Mouse (Mus musculus) heart, adult 2 months (tissue): ENCODE measurements around the gene Plch2. TPM values are rescaled to one million over a fixed set of nuclear protein-coding genes. Genes with fewer than 3 reads are reported as not detected.

Source experiments
- DNase-seq, 2 experiments: peaks; one replicate each; pipeline ENCODE4 v3.0.0; 2021
- H3K27ac ChIP-seq: fragments of 200-600 bp; 2 replicates; pipeline ENCODE4 v1.8.1; 2022
- H3K27me3 ChIP-seq: fragments of 200-500 bp; 2 replicates; pipeline ENCODE4 v1.6.1; 2012; ENCODE audit warnings: mild to moderate bottlenecking, low read length, inconsistent platforms, mixed read lengths; ENCODE audit not compliant: control insufficient read depth, insufficient read depth
- H3K36me3 ChIP-seq: fragments of 200-500 bp; 2 replicates; pipeline ENCODE4 v1.6.1; 2012; ENCODE audit warnings: low read length, inconsistent platforms; ENCODE audit not compliant: control insufficient read depth, insufficient read depth
- H3K4me1 ChIP-seq: fragments of 200-500 bp; 2 replicates; pipeline ENCODE4 v1.6.1; 2011; ENCODE audit warnings: low read length; ENCODE audit not compliant: control insufficient read depth, insufficient read depth
- H3K4me3 ChIP-seq: fragments of 200-600 bp; 2 replicates; pipeline ENCODE4 v1.8.1; 2022
- H3K79me2 ChIP-seq: fragments of 200-500 bp; replicated peaks from 2 replicates; pipeline ENCODE4 v1.6.1; 2012; ENCODE audit warnings: mild to moderate bottlenecking, inconsistent platforms, low read length, moderate library complexity, mixed read lengths; ENCODE audit not compliant: control insufficient read depth, insufficient read depth
- H3K9ac ChIP-seq: fragments of 200-500 bp; 2 replicates; pipeline ENCODE4 v1.6.1; 2012; ENCODE audit warnings: low read depth, mild to moderate bottlenecking, control low read depth, inconsistent platforms, low read length, mixed read lengths
- CTCF ChIP-seq: fragments of 200-600 bp; IDR thresholded peaks from 2 replicates; pipeline ENCODE4 v1.8.1; 2022; ENCODE audit warnings: antibody characterized with exemption, mild to moderate bottlenecking, moderate library complexity
- EP300 ChIP-seq: fragments of 200-500 bp; IDR thresholded peaks from 2 replicates; pipeline ENCODE4 v1.6.1; 2011; ENCODE audit warnings: low read depth, low read length, control low read depth; ENCODE audit not compliant: insufficient read depth
- POLR2A ChIP-seq: fragments of 200-500 bp; IDR thresholded peaks from 2 replicates; pipeline ENCODE4 v1.6.1; 2011; ENCODE audit warnings: mild to moderate bottlenecking, low read depth, low read length, control low read depth; ENCODE audit not compliant: insufficient read depth
- WGBS: fragments of 180-500 bp; shearing (Covaris S2); methylation state at CpG from one replicate; pipeline ENCODE4 v1.1.7; 2018; 5-methylcytosine and 5-hydroxymethylcytosine counted together
- intact Hi-C: fragments of 180-260 bp; cut with DNase I; formaldehyde crosslinking; loops from one replicate; pipeline ENCODE4 v1.15.1; 2025
- polyA plus RNA-seq: library from polyadenylated mRNA; depleted of rRNA; stranded (reverse); fragments of >200 nt; gene quantifications from 2 replicates; pipeline ENCODE4 v1.2.3, GENCODE M21; 2012; rRNA removed
- total RNA-seq, 2 experiments: library from RNA; stranded (reverse); gene quantifications; 2 replicates each; pipeline ENCODE4 v1.2.3; 2021

The Plch2 gene
- total and polyA plus RNA-seq, 3 experiments, result 1.1 TPM; not detected in 2

DNA sequence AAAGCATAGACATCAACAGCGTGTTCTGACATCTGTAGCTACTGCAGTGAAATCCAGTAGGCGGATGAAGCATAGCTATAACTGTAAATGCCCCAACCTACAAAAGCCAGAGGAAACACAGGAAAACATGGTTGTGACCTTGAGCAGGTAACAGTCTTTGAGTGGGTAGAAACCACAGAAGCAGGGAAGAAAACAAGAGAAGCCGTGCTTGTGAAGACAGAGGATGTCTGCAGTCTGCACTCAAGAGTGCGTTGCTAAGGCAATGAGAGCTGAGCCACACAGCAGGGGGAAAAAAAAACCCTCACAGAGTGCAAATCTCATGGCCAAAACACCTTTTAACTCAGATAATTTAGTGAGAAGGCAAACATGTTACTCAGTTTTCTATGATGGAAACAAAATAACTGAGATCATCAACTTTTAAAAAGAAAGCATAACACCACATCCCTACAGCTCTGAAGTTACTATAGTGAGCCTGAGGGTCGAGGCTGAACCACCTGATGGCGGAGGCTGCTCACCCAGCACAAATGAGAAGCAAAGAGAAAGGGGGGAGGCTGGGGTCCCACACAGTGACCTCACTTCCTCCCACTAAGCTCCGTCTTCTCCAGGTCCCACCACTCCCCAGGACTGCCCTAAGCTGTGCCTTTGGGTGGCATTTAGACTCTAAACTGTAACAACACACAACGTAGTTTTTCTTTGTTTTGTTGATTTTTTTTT, 119.9 kb downstream of the Plch2 start:
- Histone ChIP-seq H3K79me2 (no peaks in the 10 kb centered on the region), H3K27ac (no peak overlapping the region), H3K4me3 (no peak overlapping the region), H3K36me3 (no peaks in the 10 kb centered on the region), H3K4me1 (0 out of 2 replicates have a peak, but pooled peaks cover 2% of the 10 kb centered on the region), H3K27me3 (no peaks in the 10 kb centered on the region), H3K9ac (no peak overlapping the region)
- WGBS, result 66% methylated on average over 8 of the region's 8 CpGs
- intact Hi-C loops, result no loop called here
- TF ChIP-seq EP300 (no peak), POLR2A (no peak), CTCF (no peak)
- no peak for DNase-seq

- Histone ChIP-seq H3K36me3 (no peaks in the 10 kb centered on the region), H3K27ac (no peak overlapping the region), H3K9ac (no peak overlapping the region), H3K4me3 (no peak overlapping the region), H3K4me1 (0 out of 2 replicates have a peak, but pooled peaks cover 2% of the 10 kb centered on the region), H3K79me2 (no peaks in the 10 kb centered on the region), H3K27me3 (no peaks in the 10 kb centered on the region)
- WGBS, result 86% methylated on average over 7 of the region's 7 CpGs
- intact Hi-C loops, result no loop called here
- TF ChIP-seq POLR2A (no peak), CTCF (no peak), EP300 (no peak)
- DNase-seq, result no peak
These were observed 120.8 kb downstream of the Plch2 start for GRCm38 (mm10) chr4:154935788-154936187.

DNA sequence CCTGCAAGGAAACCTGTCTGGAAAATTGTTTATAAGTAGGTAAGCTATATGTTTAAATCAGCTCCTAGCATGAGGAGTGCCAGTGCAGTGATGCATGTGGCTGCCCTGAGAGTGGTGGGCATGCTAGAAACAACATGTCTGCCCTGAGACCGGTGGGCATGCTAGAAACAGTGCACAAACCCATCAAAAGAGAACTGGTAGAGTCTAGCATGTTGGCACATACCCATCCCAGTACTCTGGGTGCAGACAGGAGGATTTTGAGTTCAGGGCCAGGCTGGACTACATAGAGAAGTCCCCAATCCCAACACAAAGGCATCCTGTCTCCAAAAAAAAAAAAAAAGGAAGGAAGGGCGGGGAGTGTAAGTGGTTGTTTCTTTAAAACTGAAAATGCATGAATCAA, 121.8 kb downstream of the Plch2 start:
- TF ChIP-seq EP300 (no peak), POLR2A (no peak), CTCF (no peak)
- no peak for DNase-seq
- Histone ChIP-seq H3K79me2 (no peaks in the 10 kb centered on the region), H3K4me1 (peaks cover 2% of the 10 kb centered on the region; the same call in 1 of the 2 replicates), H3K27ac (no peak overlapping the region), H3K36me3 (no peaks in the 10 kb centered on the region), H3K9ac (no peak overlapping the region), H3K27me3 (no peaks in the 10 kb centered on the region), H3K4me3 (no peak overlapping the region)
- intact Hi-C loops, result no loop called here
- WGBS, result 82% methylated on average over 2 of the region's 2 CpGs

- Histone ChIP-seq H3K36me3 (no peaks in the 10 kb centered on the region), H3K4me1 (peaks cover 9% of the 10 kb centered on the region), H3K9ac (no peak overlapping the region), H3K4me3 (no peak overlapping the region), H3K79me2 (no peaks in the 10 kb centered on the region), H3K27me3 (no peaks in the 10 kb centered on the region), H3K27ac (no peak overlapping the region)
- no peak for DNase-seq
- intact Hi-C loops, result no loop called here
- 47% methylated on average over 13 of the region's 13 CpGs for WGBS
- TF ChIP-seq EP300 (no peak), POLR2A (no peak), CTCF (no peak)
These were observed 123.2 kb downstream of the Plch2 start for GRCm38 (mm10) chr4:154933306-154933907.

Other genes with a start within 250 kb of the Plch2 start
- gene Ttc34, start 219.3 kb downstream of the Plch2 start, total RNA-seq, result under 1 TPM; 0.09 to 0.10 TPM
- gene Ttc34, start 219.3 kb downstream of the Plch2 start, polyA plus RNA-seq, result 0.12 and 0.31 TPM in 2 replicates
- not detected for gene Mmel1, start 187.2 kb downstream of the Plch2 start, total RNA-seq
- 0.16 TPM in 1 of 2 replicates, not detected in the other for gene Mmel1, start 187.2 kb downstream of the Plch2 start, polyA plus RNA-seq
- 10 to 100 TPM; 77.1 to 95.9 TPM for gene Fam213b, start 157.6 kb downstream of the Plch2 start, total RNA-seq
- 77.3 and 110 TPM in 2 replicates for gene Fam213b, start 157.6 kb downstream of the Plch2 start, polyA plus RNA-seq
- gene Tnfrsf14, start 128.2 kb downstream of the Plch2 start, total RNA-seq, result 1 to 10 TPM; 6.1 to 7.0 TPM
- gene Tnfrsf14, start 128.2 kb downstream of the Plch2 start, polyA plus RNA-seq, result 16.1 and 18.8 TPM in 2 replicates
- not detected for gene Hes5, start 95.9 kb downstream of the Plch2 start, total RNA-seq
- gene Hes5, start 95.9 kb downstream of the Plch2 start, polyA plus RNA-seq, result 0.10 TPM in 1 of 2 replicates, not detected in the other
- gene Pank4, start 92.7 kb downstream of the Plch2 start, total RNA-seq, result 10 to 100 TPM; 40.7 to 43.9 TPM
- gene Pank4, start 92.7 kb downstream of the Plch2 start, polyA plus RNA-seq, result 59.6 and 81.2 TPM in 2 replicates
- gene Pex10, start 10.2 kb upstream of the Plch2 start, total RNA-seq, result 10 to 100 TPM; 18.4 to 19.4 TPM
- 26.5 and 26.7 TPM in 2 replicates for gene Pex10, start 10.2 kb upstream of the Plch2 start, polyA plus RNA-seq
- gene Rer1, start 29.6 kb upstream of the Plch2 start, total RNA-seq, result 10 to 100 TPM; 67.6 to 74.7 TPM
- gene Rer1, start 29.6 kb upstream of the Plch2 start, polyA plus RNA-seq, result 54.7 and 102 TPM in 2 replicates
- 1 to 10 TPM; 1.1 to 1.3 TPM for gene Morn1, start 29.8 kb upstream of the Plch2 start, total RNA-seq
- 2.5 and 2.6 TPM in 2 replicates for gene Morn1, start 29.8 kb upstream of the Plch2 start, polyA plus RNA-seq
- 10 to 100 TPM; 56.7 to 56.8 TPM for gene Ski, start 165.8 kb upstream of the Plch2 start, total RNA-seq
- gene Ski, start 165.8 kb upstream of the Plch2 start, polyA plus RNA-seq, result 34.9 and 46.0 TPM in 2 replicates
- gene Faap20, start 193.0 kb upstream of the Plch2 start, total RNA-seq, result 10 to 100 TPM; 14.4 to 16.7 TPM
- 26.7 and 30.3 TPM in 2 replicates for gene Faap20, start 193.0 kb upstream of the Plch2 start, polyA plus RNA-seq